In genomic region chr3:27109109-27109508, GRCm38 (mm10) we compare ENCODE assay signal across 23 mouse cellular contexts. TPM values are rescaled to one million over a fixed set of nuclear protein-coding genes. Genes with fewer than 3 reads are reported as not detected.
DNase-seq lines count a peak whose midpoint lies in the region; ATAC-seq and TF ChIP-seq lines count a peak whose summit lies in the region.
"Had no signal": no experiment of that assay in that cellular context is flagged by ENCODE, and none has a peak within 500 bp of the region (broad histone marks: within the 10 kb centered on the region; RNA-seq: fewer than 3 reads in every experiment).

No protein-coding gene starts in this region.

- no peak overlapping the region for H3K27ac ChIP-seq in forebrain, embryonic 13.5 days
- no peak overlapping the region for H3K27ac ChIP-seq in forebrain, postnatal 0 days (ENCODE audit: low read depth, low read length)
- no peak overlapping the region for H3K27ac ChIP-seq in hindbrain, embryonic 16.5 days (ENCODE audit: low read depth, low read length)
- no peak overlapping the region for H3K27ac ChIP-seq in hindbrain, embryonic 11.5 days (ENCODE audit: low read depth, low read length)
- no peak overlapping the region for H3K27ac ChIP-seq in liver, embryonic 12.5 days
- H3K27ac ChIP-seq in liver, postnatal 0 days (ENCODE audit: low read depth), result no peak overlapping the region
- no peak overlapping the region for H3K27ac ChIP-seq in stomach, embryonic 15.5 days
- no peak overlapping the region for H3K27ac ChIP-seq in stomach, postnatal 0 days (replicated peaks)
- H3K27ac ChIP-seq: gastrocnemius, adult 2 months; kidney, postnatal 0 days; limb, embryonic 15.5 days; liver, embryonic 15.5 days had no signal

- H3K4me2 ChIP-seq in forebrain, embryonic 13.5 days, result no peak overlapping the region
- H3K4me2 ChIP-seq in forebrain, postnatal 0 days (ENCODE audit: low read depth), result no peak overlapping the region
- H3K4me2 ChIP-seq in hindbrain, embryonic 16.5 days (ENCODE audit: low read length), result no peak overlapping the region
- no peak overlapping the region for H3K4me2 ChIP-seq in hindbrain, embryonic 11.5 days (replicated peaks; ENCODE audit: low read depth, low read length)
- H3K4me2 ChIP-seq in liver, embryonic 12.5 days, result no peak overlapping the region
- H3K4me2 ChIP-seq in liver, postnatal 0 days (ENCODE audit: low read depth, low read length), result no peak overlapping the region
- H3K4me2 ChIP-seq in stomach, embryonic 15.5 days, result no peak overlapping the region
- H3K4me2 ChIP-seq in stomach, postnatal 0 days (replicated peaks; ENCODE audit: low read depth), result no peak overlapping the region
- H3K4me2 ChIP-seq: limb, embryonic 15.5 days; liver, embryonic 15.5 days had no signal

- 88% methylated on average over 4 of the region's 4 CpGs for WGBS in forebrain, embryonic 13.5 days
- WGBS in forebrain, postnatal 0 days, result 81% methylated on average over 4 of the region's 4 CpGs
- WGBS in hindbrain, embryonic 16.5 days, result 87% methylated on average over 4 of the region's 4 CpGs
- WGBS in hindbrain, embryonic 11.5 days, result 93% methylated on average over 4 of the region's 4 CpGs
- 86% methylated on average over 4 of the region's 4 CpGs for WGBS in liver, embryonic 12.5 days (ENCODE audit: insufficient replicate concordance)
- 92% methylated on average over 4 of the region's 4 CpGs for WGBS in liver, postnatal 0 days (ENCODE audit: insufficient replicate concordance)
- WGBS in stomach, embryonic 15.5 days, result 79% methylated on average over 4 of the region's 4 CpGs
- WGBS in stomach, postnatal 0 days, result 80% methylated on average over 4 of the region's 4 CpGs

- no peak overlapping the region for H3K4me3 ChIP-seq in forebrain, embryonic 13.5 days
- no peak overlapping the region for H3K4me3 ChIP-seq in forebrain, postnatal 0 days (ENCODE audit: low read depth, low read length)
- H3K4me3 ChIP-seq in hindbrain, embryonic 16.5 days (ENCODE audit: low read length), result no peak overlapping the region
- no peak overlapping the region for H3K4me3 ChIP-seq in hindbrain, embryonic 11.5 days (ENCODE audit: low read depth, low read length)
- H3K4me3 ChIP-seq in liver, embryonic 12.5 days, result no peak overlapping the region
- H3K4me3 ChIP-seq in liver, postnatal 0 days (ENCODE audit: low read depth, low read length), result no peak overlapping the region
- no peak overlapping the region for H3K4me3 ChIP-seq in stomach, embryonic 15.5 days (replicated peaks)
- no peak overlapping the region for H3K4me3 ChIP-seq in stomach, postnatal 0 days (ENCODE audit: low read depth, low read length)
- H3K4me3 ChIP-seq: gastrocnemius, adult 2 months; limb, embryonic 15.5 days; liver, embryonic 15.5 days; myocyte had no signal

- peaks cover 44% of the 10 kb centered on the region for H3K36me3 ChIP-seq in forebrain, embryonic 13.5 days (ENCODE audit: poor library complexity, severe bottlenecking)
- no peaks in the 10 kb centered on the region for H3K36me3 ChIP-seq in forebrain, postnatal 0 days (ENCODE audit: insufficient read depth)
- H3K36me3 ChIP-seq in hindbrain, embryonic 16.5 days (ENCODE audit: control insufficient read depth, insufficient read depth, low read length), result no peaks in the 10 kb centered on the region
- H3K36me3 ChIP-seq in hindbrain, embryonic 11.5 days (ENCODE audit: control insufficient read depth, insufficient read depth, low read length), result no peaks in the 10 kb centered on the region
- H3K36me3 ChIP-seq in liver, embryonic 12.5 days, result peaks cover 75% of the 10 kb centered on the region
- H3K36me3 ChIP-seq in liver, postnatal 0 days (replicated peaks; ENCODE audit: insufficient read depth, low read length), result peaks cover 54% of the 10 kb centered on the region
- H3K36me3 ChIP-seq in stomach, embryonic 15.5 days, result peaks cover 16% of the 10 kb centered on the region
- H3K36me3 ChIP-seq in stomach, postnatal 0 days (ENCODE audit: control insufficient read depth, insufficient read depth, low read length), result no peaks in the 10 kb centered on the region

- no peaks in the 10 kb centered on the region for H3K9me3 ChIP-seq in forebrain, embryonic 13.5 days (replicated peaks)
- H3K9me3 ChIP-seq in forebrain, postnatal 0 days (ENCODE audit: low read length), result no peaks in the 10 kb centered on the region
- no peaks in the 10 kb centered on the region for H3K9me3 ChIP-seq in hindbrain, embryonic 16.5 days (ENCODE audit: control insufficient read depth, low read length)
- no peaks in the 10 kb centered on the region for H3K9me3 ChIP-seq in hindbrain, embryonic 11.5 days (ENCODE audit: control insufficient read depth, low read length)
- no peaks in the 10 kb centered on the region for H3K9me3 ChIP-seq in liver, embryonic 12.5 days (replicated peaks)
- H3K9me3 ChIP-seq in liver, postnatal 0 days (ENCODE audit: low read length), result no peaks in the 10 kb centered on the region
- H3K9me3 ChIP-seq in stomach, embryonic 15.5 days, result no peaks in the 10 kb centered on the region
- H3K9me3 ChIP-seq in stomach, postnatal 0 days (ENCODE audit: control insufficient read depth, low read length), result no peaks in the 10 kb centered on the region
- H3K9me3 ChIP-seq: limb, embryonic 15.5 days; liver, embryonic 15.5 days had no signal

- peak; percentile 66 for ATAC-seq in forebrain, embryonic 13.5 days
- ATAC-seq in forebrain, postnatal 0 days, result no peak
- ATAC-seq in hindbrain, embryonic 16.5 days, result peak; percentile 17; the same call in 1 of the 2 replicates
- no peak; the same call in 1 of the 2 replicates for ATAC-seq in hindbrain, embryonic 11.5 days (ENCODE audit: low FRiP score)
- ATAC-seq in liver, embryonic 12.5 days, result peak; percentile 32; the same call in 1 of the 2 replicates
- no peak for ATAC-seq in liver, postnatal 0 days
- ATAC-seq in stomach, embryonic 15.5 days (ENCODE audit: insufficient read depth, low FRiP score, low read depth), result peak; percentile 14; the same call in 1 of the 2 replicates
- no peak for ATAC-seq in stomach, postnatal 0 days (ENCODE audit: low FRiP score, low TSS enrichment)
- ATAC-seq: inflammation-experienced regulatory T-cells, adult 6 months had no signal

- H3K27me3 ChIP-seq in forebrain, embryonic 13.5 days, result no peaks in the 10 kb centered on the region
- H3K27me3 ChIP-seq in forebrain, postnatal 0 days (ENCODE audit: insufficient read depth, low read length), result no peaks in the 10 kb centered on the region
- no peaks in the 10 kb centered on the region for H3K27me3 ChIP-seq in hindbrain, embryonic 16.5 days (replicated peaks; ENCODE audit: control insufficient read depth, insufficient read depth, low read length)
- H3K27me3 ChIP-seq in hindbrain, embryonic 11.5 days (ENCODE audit: control insufficient read depth, insufficient read depth, low read length), result no peaks in the 10 kb centered on the region
- no peaks in the 10 kb centered on the region for H3K27me3 ChIP-seq in liver, embryonic 12.5 days (replicated peaks)
- H3K27me3 ChIP-seq in liver, postnatal 0 days (ENCODE audit: insufficient read depth, low read length), result no peaks in the 10 kb centered on the region
- H3K27me3 ChIP-seq in stomach, embryonic 15.5 days (replicated peaks), result no peaks in the 10 kb centered on the region
- H3K27me3 ChIP-seq in stomach, postnatal 0 days (ENCODE audit: control insufficient read depth, insufficient read depth, low read length), result no peaks in the 10 kb centered on the region
- H3K27me3 ChIP-seq: limb, embryonic 15.5 days; liver, embryonic 15.5 days had no signal

- no peak for DNase-seq in forebrain, postnatal 0 days
- no peak for DNase-seq in hindbrain, embryonic 11.5 days (ENCODE audit: low spot score)
- DNase-seq in liver, postnatal 0 days, result no peak
- no peak for DNase-seq in stomach, postnatal 0 days (ENCODE audit: low spot score)
- DNase-seq: adrenal gland, postnatal 14 days; cerebellum, adult 8-10 months; cerebellum, postnatal 36 days; gastrocnemius, adult 2 months; left cerebral cortex, postnatal 4 days; lung, postnatal 4 days; right cerebral cortex, adult 18-20 months; right cerebral cortex, postnatal 4 days; thymus, adult 18-20 months; thymus, postnatal 36 days had no signal

- no peak overlapping the region for H3K9ac ChIP-seq in forebrain, embryonic 13.5 days
- H3K9ac ChIP-seq in forebrain, postnatal 0 days, result no peak overlapping the region
- no peak overlapping the region for H3K9ac ChIP-seq in hindbrain, embryonic 16.5 days (ENCODE audit: low read depth, low read length)
- H3K9ac ChIP-seq in hindbrain, embryonic 11.5 days (ENCODE audit: low read depth, low read length), result no peak overlapping the region
- H3K9ac ChIP-seq in liver, embryonic 12.5 days, result no peak overlapping the region
- no peak overlapping the region for H3K9ac ChIP-seq in liver, postnatal 0 days (replicated peaks)
- no peak overlapping the region for H3K9ac ChIP-seq in stomach, embryonic 15.5 days
- no peak overlapping the region for H3K9ac ChIP-seq in stomach, postnatal 0 days (ENCODE audit: low read length)
- H3K9ac ChIP-seq: limb, embryonic 15.5 days; liver, embryonic 15.5 days had no signal

- no peak for TF ChIP-seq EP300 in liver, postnatal 0 days (IDR thresholded peaks at IDR 0.05; ENCODE audit: low read depth)
- TF ChIP-seq EP300 in stomach, postnatal 0 days (optimal IDR thresholded peaks at IDR 0.05), result no peak

- TF ChIP-seq CTCF in forebrain, postnatal 0 days (IDR thresholded peaks at IDR 0.05; ENCODE audit: low read depth), result no peak
- no peak for TF ChIP-seq CTCF in liver, postnatal 0 days (IDR thresholded peaks at IDR 0.05; ENCODE audit: low read depth)
- TF ChIP-seq CTCF in stomach, postnatal 0 days (IDR thresholded peaks at IDR 0.05; ENCODE audit: low read depth), result no peak

- no peaks in the 10 kb centered on the region for H3K4me1 ChIP-seq in forebrain, embryonic 13.5 days
- H3K4me1 ChIP-seq in forebrain, postnatal 0 days (ENCODE audit: insufficient read depth), result no peaks in the 10 kb centered on the region
- H3K4me1 ChIP-seq in hindbrain, embryonic 16.5 days (ENCODE audit: control insufficient read depth, insufficient read depth, low read depth, low read length), result no peaks in the 10 kb centered on the region
- no peaks in the 10 kb centered on the region for H3K4me1 ChIP-seq in hindbrain, embryonic 11.5 days (replicated peaks; ENCODE audit: control insufficient read depth, insufficient read depth, low read length)
- no peaks in the 10 kb centered on the region for H3K4me1 ChIP-seq in liver, embryonic 12.5 days
- no peaks in the 10 kb centered on the region for H3K4me1 ChIP-seq in liver, postnatal 0 days (ENCODE audit: insufficient read depth)
- no peaks in the 10 kb centered on the region for H3K4me1 ChIP-seq in stomach, embryonic 15.5 days
- H3K4me1 ChIP-seq in stomach, postnatal 0 days (replicated peaks; ENCODE audit: control insufficient read depth, insufficient read depth), result no peaks in the 10 kb centered on the region
- H3K4me1 ChIP-seq: limb, embryonic 15.5 days; liver, embryonic 15.5 days had no signal

RNA-seq across cellular contexts. Expression of gene Ect2, which starts 44.6 kb away (rescaled TPM):
- 67.1 and 72.6 TPM in 2 replicates for polyA plus RNA-seq in forebrain, embryonic 13.5 days (2015; fragmentation: Nextera tagmentation; extraction: Ambion mirVana)
- total RNA-seq in forebrain, postnatal 0 days (2014; rRNA removed), result 5.3 and 5.5 TPM in 2 replicates
- 3.5 and 4.7 TPM in 2 replicates for polyA plus RNA-seq in forebrain, postnatal 0 days (2015; fragmentation: Nextera tagmentation; extraction: Ambion mirVana)
- polyA plus RNA-seq in hindbrain, embryonic 16.5 days (2015; fragmentation: Nextera tagmentation; extraction: Ambion mirVana), result 10.5 and 12.1 TPM in 2 replicates
- polyA plus RNA-seq in hindbrain, embryonic 11.5 days (2014; fragmentation: Nextera tagmentation; extraction: Ambion mirVana), result 76.7 and 90.3 TPM in 2 replicates
- 45.4 TPM in 2 replicates for polyA plus RNA-seq in liver, embryonic 12.5 days (2016; fragmentation: Nextera tagmentation; extraction: Ambion mirVana)
- 10.1 and 12.5 TPM in 2 replicates for polyA plus RNA-seq in liver, postnatal 0 days (2015; fragmentation: Nextera tagmentation; extraction: Ambion mirVana)
- polyA plus RNA-seq in stomach, embryonic 15.5 days (2015; fragmentation: Nextera tagmentation; extraction: Ambion mirVana), result 43.5 and 46.2 TPM in 2 replicates
- polyA plus RNA-seq in stomach, postnatal 0 days (2015; fragmentation: Nextera tagmentation; extraction: Ambion mirVana), result 7.8 and 8.6 TPM in 2 replicates

Comparison
In these comparisons a context has a peak if more than half of its experiments do, and no peak if none do; other contexts are left out.
1. ATAC-seq: peak in forebrain, embryonic 13.5 days (single experiment), hindbrain, embryonic 16.5 days (single experiment), liver, embryonic 12.5 days (single experiment) and stomach, embryonic 15.5 days (single experiment); none in forebrain, postnatal 0 days (single experiment), hindbrain, embryonic 11.5 days (single experiment), liver, postnatal 0 days (single experiment) and stomach, postnatal 0 days (single experiment).